Mouse (Mus musculus) frontal cortex, postnatal 25 days (tissue): Measurements from ENCODE around the gene Prcd.
"Not testable (repeated sequence)": the region's sequence is repeated elsewhere in the genome, so short reads cannot be mapped to it uniquely, and the experiment has no call there.

ENCODE experiments used
- DNase-seq, 2 experiments: peaks; one replicate each; pipeline ENCODE4 v3.0.0; 2022; ENCODE audit warnings: low spot score in 2 of 2

Gene Prcd

GRCm38 (mm10) chr11:116626299-116627071, 26.8 kb upstream of the Prcd start, which contains the start of gene Rhbdf2:
TSS of gene Rhbdf2 (minus strand) at chr11:116627019.
- DNase-seq: no peak

- no peak for DNase-seq
Observed at GRCm38 (mm10) chr11:116627072-116628020, 26.0 kb upstream of the Prcd start.

- peak; percentile 79 to 88 for DNase-seq
Observed at GRCm38 (mm10) chr11:116628712-116629111, 24.6 kb upstream of the Prcd start.

- no peak for DNase-seq
Observed at GRCm38 (mm10) chr11:116629472-116629871, 23.9 kb upstream of the Prcd start.

- no peak for DNase-seq
Observed at GRCm38 (mm10) chr11:116630171-116630965, 23.0 kb upstream of the Prcd start.

GRCm38 (mm10) chr11:116632962-116633361, 20.4 kb upstream of the Prcd start:
- DNase-seq: no peak

- not testable (repeated sequence) for DNase-seq
Observed at GRCm38 (mm10) chr11:116636607-116637006, 16.7 kb upstream of the Prcd start.

- no peak for DNase-seq
Observed at GRCm38 (mm10) chr11:116641168-116641567, 12.2 kb upstream of the Prcd start.

- no peak for DNase-seq
Observed at GRCm38 (mm10) chr11:116641731-116642130, 11.6 kb upstream of the Prcd start.

GRCm38 (mm10) chr11:116642681-116643578, 10.4 kb upstream of the Prcd start:
- peak; percentile 83 to 91 for DNase-seq

- no peak for DNase-seq
Observed at GRCm38 (mm10) chr11:116643579-116644224, 9.6 kb upstream of the Prcd start.

- no peak for DNase-seq
Observed at GRCm38 (mm10) chr11:116644225-116645112, 8.9 kb upstream of the Prcd start.

GRCm38 (mm10) chr11:116645446-116646110, 7.8 kb upstream of the Prcd start:
- DNase-seq: no peak

GRCm38 (mm10) chr11:116646136-116646535, 7.2 kb upstream of the Prcd start:
- no peak for DNase-seq

- no peak for DNase-seq
Observed at GRCm38 (mm10) chr11:116646771-116647170, 6.6 kb upstream of the Prcd start.

GRCm38 (mm10) chr11:116647340-116647991, 5.9 kb upstream of the Prcd start:
- no peak for DNase-seq

GRCm38 (mm10) chr11:116648213-116648921, 5.0 kb upstream of the Prcd start:
- DNase-seq: no peak
